Mouse (Mus musculus): Measurements from ENCODE around the gene Zfp791.
"Not testable (repeated sequence)": the region's sequence is repeated elsewhere in the genome, so short reads cannot be mapped to it uniquely, and the experiment has no call there.

Gene Zfp791

DNA sequence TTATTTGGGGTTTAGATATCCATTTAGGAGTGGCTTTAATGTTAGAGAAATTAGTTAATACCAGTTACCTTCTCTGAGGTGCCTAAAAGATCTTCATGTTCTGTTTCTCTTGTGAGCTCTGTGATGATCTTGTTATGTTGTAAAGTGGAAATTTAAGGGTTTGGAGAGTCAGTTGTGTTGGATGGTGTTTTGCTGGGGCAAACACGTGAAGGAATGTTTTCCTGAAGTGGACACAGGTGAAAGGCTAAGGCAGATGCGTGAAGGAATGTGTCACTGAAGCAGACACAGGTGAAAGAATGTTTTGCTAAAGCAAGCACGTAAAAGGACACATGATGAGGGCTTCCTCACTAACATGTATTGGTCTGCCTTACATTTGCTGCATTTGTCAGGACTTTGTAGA lies at the start of gene Zfp791:
Zfp791 (minus strand) TSS at position 101 of the 400 bp plus-strand sequence.
- no peak for DNase-seq (ENCODE audit: low read depth in 2 of 2, low spot score in 2 of 2)

DNA sequence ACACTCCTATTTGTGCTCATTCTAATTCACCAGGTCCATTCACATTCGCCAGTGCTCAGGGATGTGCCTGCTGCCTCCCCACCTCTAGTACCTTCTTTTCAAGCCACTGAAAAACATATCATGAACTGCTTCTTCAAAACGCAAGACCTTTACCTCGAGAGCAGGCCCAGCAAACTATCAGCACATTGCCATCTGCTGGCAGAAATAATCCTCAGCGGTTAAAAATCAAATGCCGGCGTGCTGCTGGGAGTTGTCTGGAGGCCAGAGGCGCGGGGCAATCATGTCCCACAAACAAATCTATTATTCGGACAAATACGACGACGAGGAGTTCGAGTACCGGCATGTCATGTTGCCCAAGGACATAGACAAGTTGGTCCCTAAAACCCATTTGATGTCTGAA lies 48.4 kb upstream of the Zfp791 start:
- peak in 1 of 2 experiments; percentile 18 for DNase-seq (ENCODE audit: low read depth in 2 of 2, low spot score in 2 of 2)

DNA sequence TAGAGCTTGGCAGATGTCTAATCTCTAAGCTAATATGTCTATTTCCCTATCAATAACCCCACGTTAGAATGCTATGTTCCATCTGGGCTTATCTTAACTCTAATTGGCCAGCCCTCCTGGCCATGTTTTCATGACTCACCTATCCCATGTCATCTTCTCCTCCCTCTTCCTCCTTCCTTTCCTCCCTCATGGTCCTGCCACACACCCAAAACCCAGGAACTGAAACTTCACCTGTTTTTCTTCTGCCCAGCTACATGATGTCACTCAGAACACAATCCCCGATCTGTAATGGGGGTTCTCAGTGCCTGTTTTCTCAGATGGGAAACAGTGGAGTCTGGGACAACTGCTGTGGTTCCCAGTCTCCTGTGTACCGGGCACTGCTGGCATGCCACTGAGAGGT lies 28.7 kb upstream of the Zfp791 start, which contains the start of gene Cks1brt:
Cks1brt (plus strand) TSS at position 301 of the 400 bp plus-strand sequence.
- DNase-seq (ENCODE audit: low read depth in 2 of 2, low spot score in 2 of 2) = no peak

DNA sequence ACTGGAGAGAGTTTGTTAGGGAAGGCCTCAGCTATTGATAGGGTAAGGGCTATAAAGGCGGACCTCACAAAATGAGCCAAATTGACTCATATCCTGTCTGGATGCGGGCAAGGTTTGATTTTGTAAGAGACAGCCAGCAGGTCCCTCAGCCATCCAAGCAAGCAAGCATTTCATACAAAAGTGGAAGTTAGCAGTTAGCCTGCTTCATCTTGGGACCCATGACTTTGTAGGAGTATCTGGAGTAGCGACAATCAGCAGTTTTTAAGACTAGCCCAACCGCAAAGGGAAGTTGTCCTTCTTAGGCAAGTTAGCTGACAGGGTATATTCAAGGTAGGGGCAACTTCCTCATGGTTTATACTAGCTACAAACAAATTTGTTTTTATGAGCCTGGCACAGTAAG lies 19.6 kb upstream of the Zfp791 start:
- no peak for DNase-seq (ENCODE audit: low read depth in 2 of 2, low spot score in 2 of 2)

DNA sequence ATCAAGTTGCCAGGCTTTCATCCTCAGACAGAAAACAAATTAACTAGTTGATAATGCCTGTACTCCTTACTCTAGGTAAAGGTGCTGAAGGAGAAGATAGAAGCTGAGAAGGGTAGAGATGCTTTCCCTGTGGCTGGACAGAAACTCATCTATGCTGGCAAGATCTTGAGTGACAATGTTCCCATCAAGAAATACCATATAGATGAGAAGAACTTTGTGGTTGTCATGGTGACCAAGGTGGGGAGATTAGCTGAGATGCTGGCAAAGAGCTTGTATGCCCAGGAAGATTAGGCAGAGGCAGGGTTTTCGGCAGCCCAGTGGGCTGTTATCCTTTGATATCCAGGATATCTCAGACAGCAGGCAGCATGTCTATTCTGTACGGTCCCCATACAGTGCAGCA lies 12.8 kb upstream of the Zfp791 start:
- not testable (repeated sequence) for DNase-seq (ENCODE audit: low read depth in 2 of 2, low spot score in 2 of 2)

DNA sequence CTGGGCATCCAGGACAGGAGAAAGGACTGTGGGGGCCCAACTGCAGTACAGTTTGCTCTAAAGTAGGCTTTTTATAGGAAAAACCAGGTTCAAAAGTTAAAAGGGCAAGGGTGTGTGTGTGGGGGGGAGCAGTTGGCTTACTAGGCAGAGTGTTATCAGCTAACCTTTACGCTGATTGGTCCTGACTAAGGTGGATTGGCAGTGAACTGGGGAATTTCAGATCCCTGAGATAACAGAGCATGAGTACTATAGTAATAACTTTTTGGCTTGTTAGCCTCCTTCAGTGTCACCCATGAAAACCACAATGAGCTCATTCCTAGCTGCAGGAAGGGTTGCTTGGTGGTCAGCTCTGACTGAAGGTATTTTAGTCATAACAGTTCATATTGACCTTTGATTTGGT lies 9.4 kb upstream of the Zfp791 start:
- no peak for DNase-seq (ENCODE audit: low read depth in 2 of 2, low spot score in 2 of 2)

DNA sequence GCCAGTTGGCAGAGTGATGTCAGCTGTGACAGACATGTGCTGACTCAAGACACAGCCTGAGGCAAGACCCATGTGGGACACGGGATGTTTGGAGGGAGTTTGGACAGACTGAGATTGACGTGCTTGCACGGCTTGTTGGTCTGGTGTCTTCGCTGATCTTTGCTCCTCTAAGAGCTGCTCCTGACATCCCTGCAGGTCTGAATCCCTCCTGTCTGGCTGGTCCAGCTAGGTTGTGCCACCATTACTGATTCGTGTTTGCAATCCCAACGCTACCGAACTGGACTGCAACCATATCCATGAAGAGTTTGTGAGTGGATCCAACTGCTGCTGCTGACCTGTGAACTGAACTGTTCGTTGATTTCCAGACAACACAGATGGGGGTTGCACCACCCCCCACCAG lies 796 bp upstream of the Zfp791 start:
- DNase-seq (ENCODE audit: low read depth in 2 of 2, low spot score in 2 of 2) = no peak

DNA sequence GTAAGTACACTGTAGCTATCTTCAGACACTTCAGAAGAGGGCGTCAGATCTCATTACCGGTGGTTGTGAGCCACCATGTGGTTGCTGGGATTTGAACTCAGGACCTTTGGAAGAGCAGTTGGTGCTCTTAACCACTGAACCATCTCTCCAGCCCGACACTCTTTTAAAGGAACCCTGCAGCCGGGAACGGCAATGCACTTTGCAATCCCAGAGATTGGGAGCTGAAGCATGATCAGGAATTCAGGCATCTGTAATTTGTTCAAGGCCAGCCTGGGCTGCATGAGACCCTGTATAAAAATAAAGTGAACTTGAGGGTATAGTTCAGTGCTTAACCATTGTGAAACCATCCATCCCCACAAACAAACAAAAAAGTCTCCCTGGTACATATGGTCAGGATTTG lies 2.6 kb downstream of the Zfp791 start:
- not testable (repeated sequence) for DNase-seq (ENCODE audit: low read depth in 2 of 2, low spot score in 2 of 2)

DNA sequence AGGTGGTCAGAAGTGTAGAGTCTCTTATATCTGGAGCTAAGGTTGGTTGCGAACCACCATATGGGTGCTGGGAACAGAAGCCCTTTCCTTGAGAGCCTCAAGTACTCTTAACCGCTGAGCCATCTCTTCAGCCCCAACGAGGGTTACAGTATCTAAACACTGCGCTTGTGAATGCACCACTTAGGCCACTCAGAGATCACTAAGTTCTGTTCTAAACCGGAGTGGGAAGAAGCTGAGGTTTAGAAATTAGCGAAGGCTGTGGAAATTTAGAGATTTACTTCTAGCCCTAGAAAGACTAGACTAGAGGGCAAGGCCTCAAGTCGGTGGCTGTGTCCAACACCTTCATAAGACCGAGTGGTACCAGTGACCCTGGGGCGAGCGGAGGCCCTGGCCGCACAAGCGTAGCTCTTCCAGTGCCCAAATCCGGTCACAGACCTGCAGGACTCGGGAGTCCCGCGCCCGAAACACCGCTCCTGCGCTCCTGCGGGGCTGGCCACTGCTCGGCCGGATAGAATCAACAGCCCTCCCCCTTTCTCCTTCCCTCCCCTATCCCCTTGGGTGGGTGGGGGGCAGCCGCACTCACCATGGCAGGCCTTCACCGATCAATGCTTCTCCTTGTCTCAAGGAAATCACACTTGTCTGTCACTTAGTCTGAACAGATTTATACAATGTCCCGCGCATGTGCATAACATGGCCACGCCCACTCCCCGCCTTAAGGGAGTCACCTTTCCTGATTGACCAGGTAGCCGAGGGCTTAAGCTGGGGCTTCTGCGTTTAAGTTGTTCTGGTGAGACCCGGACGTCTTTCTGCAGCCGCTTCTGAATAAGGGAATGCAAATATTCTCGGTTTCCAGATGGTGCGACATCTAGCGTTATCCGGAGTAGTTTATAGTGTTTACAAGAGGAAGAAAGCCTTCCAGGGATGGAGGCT lies 3.6 kb downstream of the Zfp791 start:
- peak; percentile 2 to 18 for DNase-seq (ENCODE audit: low read depth in 2 of 2, low spot score in 2 of 2)

DNA sequence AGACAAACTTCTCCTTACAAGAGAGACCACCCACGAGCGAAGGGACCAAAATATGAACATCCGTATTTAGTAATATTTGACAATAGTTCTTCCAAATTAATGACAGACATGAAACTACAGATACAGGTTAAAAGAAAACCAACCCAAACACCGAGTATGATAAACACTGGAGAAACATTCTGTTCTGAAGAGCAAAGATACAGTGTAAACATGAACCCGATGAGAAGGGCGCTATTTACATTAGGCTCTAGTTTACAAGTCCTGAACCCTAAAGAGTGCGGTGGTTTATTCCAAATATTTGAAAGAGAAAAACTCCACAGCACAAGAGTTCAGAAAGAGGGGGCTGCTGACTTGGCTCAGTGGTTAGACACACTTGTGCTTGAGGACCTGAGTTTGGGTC lies 5.9 kb downstream of the Zfp791 start:
- no peak for DNase-seq (ENCODE audit: low read depth in 2 of 2, low spot score in 2 of 2)

DNA sequence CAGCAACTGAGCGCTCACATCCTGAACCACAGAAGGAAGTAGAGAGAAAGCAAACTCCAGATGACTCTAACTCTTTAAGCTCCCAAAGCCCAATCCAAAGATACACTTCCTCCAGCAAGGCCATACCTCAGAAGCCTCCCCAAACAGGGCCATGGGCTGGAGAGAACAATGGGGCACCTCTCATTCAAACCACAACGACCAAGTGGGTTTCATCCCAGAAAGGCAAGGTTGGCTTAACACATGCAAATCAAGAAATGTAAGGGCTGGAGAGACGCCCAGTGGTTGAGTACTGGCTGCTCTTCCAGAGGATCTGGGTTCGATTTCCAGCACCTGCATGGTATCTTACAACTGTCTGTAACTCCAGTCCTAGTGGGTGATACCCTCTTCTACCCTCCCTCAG lies 7.4 kb downstream of the Zfp791 start:
- no peak for DNase-seq (ENCODE audit: low read depth in 2 of 2, low spot score in 2 of 2)

DNA sequence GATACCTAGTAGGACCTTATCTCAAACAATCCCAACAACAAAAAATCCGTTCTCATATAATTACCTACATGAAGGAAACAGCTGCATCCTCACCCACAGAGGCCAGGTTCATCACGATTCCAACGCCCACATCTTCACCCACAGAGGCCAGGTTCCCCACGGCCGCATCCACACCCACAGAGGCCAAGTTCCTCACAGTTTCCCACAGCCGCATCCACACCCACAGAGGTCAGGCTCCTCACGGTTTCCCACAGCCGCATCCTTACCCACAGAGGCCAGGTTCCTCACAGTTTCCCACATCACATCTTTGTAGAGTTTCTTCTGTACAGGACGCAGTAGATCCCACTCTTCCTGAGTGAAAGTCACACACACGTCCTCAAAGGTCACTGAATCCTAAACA lies 9.7 kb downstream of the Zfp791 start:
- no peak for DNase-seq (ENCODE audit: low read depth in 2 of 2, low spot score in 2 of 2)

DNA sequence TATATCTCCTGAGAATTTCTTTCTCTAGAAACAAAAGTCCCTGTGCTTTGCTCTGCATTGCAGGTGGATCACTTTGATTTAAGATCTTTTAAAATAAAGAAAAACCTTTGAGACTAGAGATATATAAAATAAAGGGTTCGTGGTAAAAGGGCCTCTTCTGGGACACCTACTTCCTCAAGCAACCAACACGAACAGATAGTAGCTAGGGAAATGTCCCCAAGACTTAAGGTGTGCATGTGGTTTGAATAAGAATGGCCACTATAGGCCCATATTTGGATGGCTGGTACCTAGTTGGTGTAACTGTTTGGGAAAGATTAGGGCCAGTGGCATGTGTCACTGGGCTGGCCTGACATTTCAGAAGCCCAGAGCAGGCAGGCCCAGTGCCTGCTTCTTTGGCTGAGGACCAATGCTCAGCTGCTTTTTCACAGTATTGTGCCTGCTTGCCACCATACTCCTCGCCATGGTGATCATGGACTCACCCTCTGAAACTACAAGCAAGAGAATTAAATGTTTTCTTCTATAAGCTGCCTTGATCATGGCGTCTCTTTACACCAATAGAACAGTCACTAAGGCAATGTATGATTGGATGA lies 22.7 kb downstream of the Zfp791 start:
- DNase-seq (ENCODE audit: low read depth in 2 of 2, low spot score in 2 of 2) = no peak

DNA sequence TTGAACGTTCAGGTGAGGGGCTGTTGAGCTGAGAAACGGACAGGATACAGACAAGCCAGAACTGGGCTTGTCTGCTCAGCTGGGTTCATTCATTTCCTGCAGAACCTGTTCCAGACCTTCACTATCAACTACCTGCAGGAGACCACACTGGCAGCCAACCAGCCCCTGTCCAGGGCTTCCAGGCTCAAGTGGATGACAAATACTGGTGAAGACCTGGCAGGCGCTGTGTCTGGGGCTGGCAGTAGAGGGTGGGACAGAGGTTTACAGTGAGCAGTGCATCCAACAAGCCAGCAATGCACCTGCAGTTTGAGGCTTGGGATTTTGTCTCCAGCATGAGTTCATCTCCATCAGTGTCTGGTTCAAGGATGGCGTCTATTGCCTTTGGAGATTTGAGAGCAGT lies 26.0 kb downstream of the Zfp791 start:
- no peak for DNase-seq (ENCODE audit: low read depth in 2 of 2, low spot score in 2 of 2)

DNA sequence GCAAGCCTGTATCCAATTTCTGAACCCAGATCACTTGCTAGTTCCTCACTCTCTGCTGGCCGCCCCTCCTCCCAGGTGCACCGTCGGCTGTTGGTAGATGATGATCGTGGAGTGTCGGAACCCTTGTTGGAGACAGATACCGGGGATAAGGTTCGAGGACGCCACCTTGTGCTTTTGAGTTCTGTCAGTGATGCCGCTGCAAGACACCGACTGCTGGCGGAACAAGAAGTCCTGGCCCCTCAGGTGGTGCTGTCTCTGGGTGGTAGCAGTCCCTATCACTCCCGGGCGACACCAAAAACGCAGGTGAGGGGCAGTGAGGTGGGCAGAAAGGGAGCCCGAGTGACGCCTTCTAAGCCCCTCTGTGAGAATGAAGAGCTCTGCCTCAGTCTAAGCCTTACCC lies 26.7 kb downstream of the Zfp791 start:
- no peak for DNase-seq (ENCODE audit: low read depth in 2 of 2, low spot score in 2 of 2)

DNA sequence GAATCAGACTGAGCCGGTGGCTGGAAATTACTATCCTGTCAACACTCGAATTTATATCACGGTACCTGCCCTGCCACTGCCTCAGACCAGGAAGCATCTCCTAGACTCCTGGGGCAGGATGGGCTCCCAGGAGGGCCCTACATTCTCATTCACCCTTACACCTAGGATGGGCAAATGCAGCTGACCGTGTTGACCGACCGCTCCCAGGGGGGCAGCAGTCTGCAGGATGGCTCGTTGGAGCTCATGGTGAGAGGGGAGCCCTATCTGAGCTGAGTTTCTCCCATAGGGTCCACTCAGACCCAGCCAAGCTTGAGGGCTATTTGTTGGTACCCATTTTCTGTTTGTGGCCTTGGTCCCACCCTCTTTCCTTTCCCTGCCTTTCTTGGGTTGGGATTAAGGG lies 27.3 kb downstream of the Zfp791 start:
- no peak for DNase-seq (ENCODE audit: low read depth in 2 of 2, low spot score in 2 of 2)

DNA sequence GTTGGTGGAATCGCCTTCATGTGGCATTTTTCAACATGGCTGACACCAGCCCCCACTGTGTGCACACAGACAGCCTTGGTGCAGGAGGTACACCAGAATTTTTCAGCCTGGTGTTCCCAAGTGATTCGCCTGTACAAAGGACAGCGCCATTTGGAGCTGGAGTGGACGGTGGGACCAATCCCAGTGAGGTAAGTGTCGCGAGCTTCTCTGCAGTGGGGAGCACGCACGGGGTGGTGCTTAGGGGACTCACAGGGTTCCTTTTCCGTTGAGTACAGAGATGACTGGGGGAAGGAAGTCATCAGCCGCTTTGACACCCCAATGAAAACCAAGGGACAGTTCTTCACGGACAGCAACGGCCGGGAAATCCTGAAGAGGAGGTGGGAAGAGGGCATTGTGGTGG lies 27.8 kb downstream of the Zfp791 start:
- DNase-seq (ENCODE audit: low read depth in 2 of 2, low spot score in 2 of 2) = no peak

DNA sequence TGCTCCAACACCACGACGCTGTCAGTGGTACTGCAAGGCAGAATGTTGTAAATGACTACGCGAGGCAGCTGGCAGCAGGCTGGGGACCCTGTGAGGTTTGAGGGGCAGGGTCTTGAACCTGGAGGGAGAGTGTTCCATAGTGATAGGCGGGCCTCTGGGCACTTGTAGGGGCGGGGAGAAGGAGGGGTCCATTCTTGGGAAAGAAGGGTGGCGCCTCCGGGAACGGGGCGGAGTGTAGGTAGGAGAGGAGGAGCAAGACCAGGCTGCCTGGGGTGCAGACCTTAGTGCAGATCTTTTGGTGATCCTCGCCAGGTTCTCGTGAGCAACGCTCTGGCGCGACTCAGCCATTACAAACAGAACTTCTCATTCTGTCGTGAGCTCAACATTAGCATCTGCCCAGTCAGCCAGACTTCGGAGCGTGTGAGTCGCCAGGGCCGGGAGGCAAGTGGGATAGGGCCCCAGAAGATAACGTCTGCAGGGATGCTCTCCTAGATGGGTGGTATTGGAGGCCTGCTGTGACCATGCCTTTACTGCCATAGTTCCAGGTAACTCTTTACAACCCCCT lies 31.3 kb downstream of the Zfp791 start:
- DNase-seq (ENCODE audit: low read depth in 2 of 2, low spot score in 2 of 2) = no peak

DNA sequence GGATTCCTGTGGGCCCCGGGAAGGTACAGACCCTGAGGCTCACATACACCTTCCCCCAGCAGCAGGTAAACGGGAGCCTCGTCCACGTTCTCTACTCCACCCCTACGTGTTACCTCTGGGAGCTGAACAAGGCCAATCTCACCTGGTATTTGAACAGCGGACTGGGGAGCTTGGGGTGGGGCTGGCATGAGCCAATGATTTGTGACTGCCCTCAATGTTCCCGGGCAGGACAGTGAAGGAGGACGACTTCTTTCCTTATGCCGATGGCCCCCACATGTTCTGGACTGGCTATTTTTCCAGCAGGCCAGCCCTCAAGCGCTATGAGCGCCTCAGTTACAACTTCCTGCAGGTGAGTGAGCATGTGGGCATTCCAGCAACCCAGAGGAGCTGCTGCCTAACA lies 32.0 kb downstream of the Zfp791 start:
- DNase-seq (ENCODE audit: low read depth in 2 of 2, low spot score in 2 of 2) = no peak

DNA sequence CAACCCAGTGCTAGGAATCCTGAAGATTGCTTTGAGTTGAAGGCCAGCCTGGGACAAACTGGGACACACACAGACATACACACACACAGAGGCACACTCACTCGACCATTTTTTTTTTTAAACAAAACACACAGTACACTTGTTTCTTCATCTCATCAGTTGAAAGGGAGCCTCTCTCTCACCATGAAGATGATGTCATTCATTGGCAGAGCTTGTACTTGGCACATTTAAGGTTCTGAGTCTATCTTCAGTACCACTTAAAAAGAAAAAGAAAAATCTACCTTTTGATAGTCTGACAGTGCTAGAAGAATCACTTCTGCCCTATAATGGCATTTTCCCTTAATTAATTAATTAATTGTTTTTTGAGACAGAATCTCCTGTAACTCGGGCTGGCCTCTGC lies 34.1 kb downstream of the Zfp791 start:
- DNase-seq (ENCODE audit: low read depth in 2 of 2, low spot score in 2 of 2) = no peak

DNA sequence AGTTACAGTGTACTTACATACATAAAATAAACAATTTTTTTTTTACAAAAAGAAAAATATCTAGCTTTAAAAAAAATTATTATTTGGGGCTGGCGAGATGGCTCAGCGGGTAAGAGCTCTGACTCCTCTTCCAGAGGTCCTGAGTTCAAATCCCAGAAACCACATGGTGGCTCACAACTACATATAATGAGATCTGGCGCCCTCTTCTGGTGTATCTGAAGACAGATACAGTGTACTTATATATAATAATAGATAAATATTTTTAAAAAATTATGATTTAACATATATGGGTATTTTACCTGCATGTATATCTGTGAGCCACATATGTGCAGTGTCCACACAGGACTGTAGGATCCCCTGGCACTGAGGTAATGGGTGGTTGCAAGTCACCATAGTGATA lies 36.7 kb downstream of the Zfp791 start:
- DNase-seq (ENCODE audit: low read depth in 2 of 2, low spot score in 2 of 2) = no peak

DNA sequence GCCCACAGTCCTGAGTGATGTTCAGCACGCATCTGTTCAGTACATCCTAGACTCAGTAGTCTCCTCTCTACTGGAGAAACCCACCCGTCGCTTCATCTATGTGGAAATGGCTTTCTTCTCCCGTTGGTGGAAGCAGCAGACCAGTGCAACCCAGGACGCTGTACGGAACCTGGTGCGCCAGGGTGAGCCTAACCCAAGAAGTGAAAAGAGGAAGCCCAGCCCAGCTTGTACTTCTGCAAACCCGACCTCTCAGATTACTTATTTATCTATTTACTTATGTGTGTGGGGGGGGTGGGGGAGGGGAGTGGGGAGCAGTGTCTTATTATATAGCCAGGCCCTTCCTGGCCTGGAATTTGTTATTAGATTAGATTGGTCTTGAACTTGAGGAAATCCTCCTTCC lies 38.3 kb downstream of the Zfp791 start:
- DNase-seq (ENCODE audit: low read depth in 2 of 2, low spot score in 2 of 2) = no peak
